ENCODE assay signal across 9 mouse cellular contexts in the genomic region with DNA sequence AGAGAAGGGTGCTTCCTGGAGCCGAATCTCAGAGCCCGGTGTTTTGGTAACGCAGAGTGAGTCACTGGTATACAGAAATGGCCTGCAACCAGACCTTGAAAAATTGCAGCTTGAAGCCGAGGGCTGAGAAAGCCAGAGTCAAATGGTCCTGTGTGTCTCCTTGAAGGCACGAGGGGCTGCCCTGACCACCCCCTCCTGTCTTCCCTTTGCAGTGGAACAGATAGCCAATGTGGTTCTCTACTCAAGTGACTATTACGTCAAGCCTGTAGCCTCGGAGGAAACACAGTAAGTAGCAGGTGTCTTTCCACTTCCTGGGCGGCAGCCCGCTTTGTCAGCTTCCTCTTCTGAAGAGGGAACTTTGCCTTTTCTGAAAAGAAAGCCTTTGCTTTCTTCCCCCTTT. TPM values are rescaled to one million over a fixed set of nuclear protein-coding genes. Genes with fewer than 3 reads are reported as not detected.
DNase-seq lines count a peak whose midpoint lies in the region; ATAC-seq and TF ChIP-seq lines count a peak whose summit lies in the region.
"Had no signal": no experiment of that assay in that cellular context is flagged by ENCODE, and none has a peak within 500 bp of the region (broad histone marks: within the 10 kb centered on the region; RNA-seq: fewer than 3 reads in every experiment).

No protein-coding gene starts in this region.

- H3K9ac ChIP-seq in heart, postnatal 0 days (replicated peaks; ENCODE audit: low read depth, low read length): no peak overlapping the region
- no peak overlapping the region for H3K9ac ChIP-seq in forebrain, embryonic 11.5 days (ENCODE audit: low read length)

- no peak for TF ChIP-seq CTCF in heart, postnatal 0 days (IDR thresholded peaks at IDR 0.05; ENCODE audit: low read depth)

- TF ChIP-seq EP300 in heart, postnatal 0 days (IDR thresholded peaks at IDR 0.05; ENCODE audit: low read depth): no peak

- DNase-seq in right cerebral cortex, postnatal 25 days: peak; percentile 31
- no peak for DNase-seq in right cerebral cortex, postnatal 36 days (ENCODE audit: low spot score in 2 of 2)
- no peak for DNase-seq in heart, postnatal 0 days (ENCODE audit: low spot score)
- peak; percentile 62 to 67 for DNase-seq in monocyte, adult 2 months (ENCODE audit: low read depth in 1 of 2, low spot score in 2 of 2)
- DNase-seq in forebrain, embryonic 11.5 days (ENCODE audit: low spot score): no peak
- DNase-seq in hindbrain, embryonic 10.5 days (ENCODE audit: low spot score): no peak
- no peak for DNase-seq in c-Kit-positive CD71-positive TER-119-positive erythroid progenitor cells, embryonic 14.5 days (ENCODE audit: low spot score)

- no peaks in the 10 kb centered on the region for H3K27me3 ChIP-seq in heart, postnatal 0 days (ENCODE audit: control insufficient read depth, insufficient read depth, low read length)
- H3K27me3 ChIP-seq in forebrain, embryonic 11.5 days (ENCODE audit: control insufficient read depth, insufficient read depth, low read length): no peaks in the 10 kb centered on the region
- H3K27me3 ChIP-seq in hindbrain, embryonic 10.5 days (ENCODE audit: insufficient read depth, poor library complexity, severe bottlenecking): no peaks in the 10 kb centered on the region

- H3K9me3 ChIP-seq in heart, postnatal 0 days (replicated peaks; ENCODE audit: control insufficient read depth, low read length): no peaks in the 10 kb centered on the region
- no peaks in the 10 kb centered on the region for H3K9me3 ChIP-seq in forebrain, embryonic 11.5 days (ENCODE audit: control insufficient read depth, low read length)
- no peaks in the 10 kb centered on the region for H3K9me3 ChIP-seq in hindbrain, embryonic 10.5 days

- ATAC-seq in heart, postnatal 0 days (ENCODE audit: insufficient read depth, low read depth): no peak
- ATAC-seq in forebrain, embryonic 11.5 days (replicated peaks; ENCODE audit: low FRiP score): no peak
- no peak for ATAC-seq in erythroid progenitor cell, adult 5-6 weeks (replicated peaks; ENCODE audit: low FRiP score, poor library complexity, severe bottlenecking)

- H3K27ac ChIP-seq in heart, postnatal 0 days (ENCODE audit: low read depth): peak overlapping the region; percentile 60; the same call in 1 of the 2 replicates
- H3K27ac ChIP-seq in forebrain, embryonic 11.5 days (ENCODE audit: low read depth, low read length): no peak overlapping the region
- H3K27ac ChIP-seq in hindbrain, embryonic 10.5 days: no peak overlapping the region
- H3K27ac ChIP-seq: kidney, postnatal 0 days had no signal

- H3K36me3 ChIP-seq in heart, postnatal 0 days (replicated peaks; ENCODE audit: control insufficient read depth, insufficient read depth, low read length): no peaks in the 10 kb centered on the region
- no peaks in the 10 kb centered on the region for H3K36me3 ChIP-seq in forebrain, embryonic 11.5 days (ENCODE audit: control insufficient read depth, insufficient read depth, low read length)
- H3K36me3 ChIP-seq in hindbrain, embryonic 10.5 days: no peaks in the 10 kb centered on the region

- 57% methylated on average over 9 of the region's 9 CpGs for WGBS in heart, postnatal 0 days
- 79% methylated on average over 9 of the region's 9 CpGs for WGBS in forebrain, embryonic 11.5 days
- 75% methylated on average over 9 of the region's 9 CpGs for WGBS in hindbrain, embryonic 10.5 days

- no peak overlapping the region for H3K4me3 ChIP-seq in heart, postnatal 0 days (ENCODE audit: low read depth, low read length)
- no peak overlapping the region for H3K4me3 ChIP-seq in forebrain, embryonic 11.5 days (ENCODE audit: low read depth, low read length)
- no peak overlapping the region for H3K4me3 ChIP-seq in hindbrain, embryonic 10.5 days

- no peak overlapping the region for H3K4me2 ChIP-seq in heart, postnatal 0 days (ENCODE audit: low read depth, low read length)
- no peak overlapping the region for H3K4me2 ChIP-seq in forebrain, embryonic 11.5 days (ENCODE audit: low read depth, low read length, severe bottlenecking)

- H3K4me1 ChIP-seq in heart, postnatal 0 days (ENCODE audit: control insufficient read depth, insufficient read depth): peaks cover 6% of the 10 kb centered on the region; the same call in 1 of the 2 replicates
- no peaks in the 10 kb centered on the region for H3K4me1 ChIP-seq in forebrain, embryonic 11.5 days (replicated peaks; ENCODE audit: control insufficient read depth, insufficient read depth, low read length)
- H3K4me1 ChIP-seq in hindbrain, embryonic 10.5 days (replicated peaks): peaks cover 16% of the 10 kb centered on the region

RNA-seq across cellular contexts. Expression of a gene that starts 24.7 kb away (rescaled TPM):
- total RNA-seq in heart, postnatal 0 days (2014; rRNA removed; ENCODE audit: low replicate concordance): 0.11 TPM in 1 of 2 replicates, not detected in the other
- polyA plus RNA-seq in heart, postnatal 0 days (2015; fragmentation: Nextera tagmentation; extraction: Ambion mirVana): 0.31 and 0.40 TPM in 2 replicates
- polyA plus RNA-seq in forebrain, embryonic 11.5 days (2014; fragmentation: Nextera tagmentation; extraction: Ambion mirVana): 2.3 and 2.7 TPM in 2 replicates
- polyA plus RNA-seq in hindbrain, embryonic 10.5 days (2016; fragmentation: Nextera tagmentation; extraction: Ambion mirVana): 2.5 and 3.3 TPM in 2 replicates
- total RNA-seq in erythroid progenitor cell, adult 5-6 weeks (2015; ENCODE audit: low replicate concordance): 0.36 and 1.7 TPM in 2 replicates
- total RNA-seq in erythroid progenitor cell, adult 5-6 weeks (2017; ENCODE audit: low replicate concordance): not detected in 2 replicates

RNA-seq across cellular contexts. Expression of a gene that starts 24.9 kb away (rescaled TPM):
- 37.3 and 40.5 TPM in 2 replicates for total RNA-seq in heart, postnatal 0 days (2014; rRNA removed; ENCODE audit: low replicate concordance)
- polyA plus RNA-seq in heart, postnatal 0 days (2015; fragmentation: Nextera tagmentation; extraction: Ambion mirVana): 12.4 and 14.1 TPM in 2 replicates
- polyA plus RNA-seq in forebrain, embryonic 11.5 days (2014; fragmentation: Nextera tagmentation; extraction: Ambion mirVana): 45.7 and 46.3 TPM in 2 replicates
- 32.6 and 33.6 TPM in 2 replicates for polyA plus RNA-seq in hindbrain, embryonic 10.5 days (2016; fragmentation: Nextera tagmentation; extraction: Ambion mirVana)
- total RNA-seq in erythroid progenitor cell, adult 5-6 weeks (2015; ENCODE audit: low replicate concordance): 23.1 and 29.3 TPM in 2 replicates
- total RNA-seq in erythroid progenitor cell, adult 5-6 weeks (2017; ENCODE audit: low replicate concordance): 19.3 and 24.0 TPM in 2 replicates

Comparison
In these comparisons a context has a peak if more than half of its experiments do, and no peak if none do; other contexts are left out.
1. DNase-seq: peak in right cerebral cortex, postnatal 25 days (single experiment) and monocyte, adult 2 months (2 of 2); none in right cerebral cortex, postnatal 36 days (0 of 2), heart, postnatal 0 days (single experiment), forebrain, embryonic 11.5 days (single experiment), hindbrain, embryonic 10.5 days (single experiment) and c-Kit-positive CD71-positive TER-119-positive erythroid progenitor cells, embryonic 14.5 days (single experiment).